ENCODE assay signal across 23 mouse cellular contexts in genomic region chr1:119570134-119570533, GRCm38 (mm10).
"Had no signal": no experiment of that assay in that cellular context is flagged by ENCODE, and none has a peak within 500 bp of the region (broad histone marks: within the 10 kb centered on the region; RNA-seq: fewer than 3 reads in every experiment).

No protein-coding gene starts in this region.

- H3K9ac ChIP-seq: intestine, embryonic 15.5 days; kidney, embryonic 15.5 days; limb, embryonic 12.5 days; limb, embryonic 15.5 days; lung, embryonic 14.5 days; midbrain, embryonic 13.5 days; neural tube, embryonic 13.5 days had no signal

- H3K4me1 ChIP-seq: intestine, embryonic 15.5 days; kidney, embryonic 15.5 days; limb, embryonic 12.5 days; limb, embryonic 15.5 days; midbrain, embryonic 10.5 days; midbrain, embryonic 13.5 days; neural tube, embryonic 13.5 days had no signal

- H3K27me3 ChIP-seq: intestine, embryonic 15.5 days; kidney, embryonic 15.5 days; limb, embryonic 12.5 days; limb, embryonic 15.5 days; midbrain, embryonic 13.5 days; neural tube, embryonic 13.5 days had no signal

- H3K4me2 ChIP-seq: intestine, embryonic 15.5 days; kidney, embryonic 15.5 days; limb, embryonic 12.5 days; limb, embryonic 15.5 days; lung, embryonic 14.5 days; midbrain, embryonic 13.5 days; neural tube, embryonic 13.5 days had no signal

- ATAC-seq: intestine, embryonic 15.5 days; lung, postnatal 0 days; midbrain, embryonic 13.5 days; midbrain, embryonic 16.5 days had no signal

- DNase-seq: kidney, adult 11 months; kidney, adult 8-10 months; kidney, postnatal 10 days; kidney, postnatal 36 days; layer of hippocampus, postnatal 36 days; left cerebral cortex, postnatal 4 days; lung, embryonic 14.5 days; retina, postnatal 1 day; thymus, adult 2 months; thymus, postnatal 14 days; thymus, postnatal 4 days had no signal

- H3K9me3 ChIP-seq: intestine, embryonic 15.5 days; kidney, embryonic 15.5 days; limb, embryonic 12.5 days; limb, embryonic 15.5 days; midbrain, embryonic 10.5 days; midbrain, embryonic 13.5 days; neural tube, embryonic 13.5 days had no signal

- H3K27ac ChIP-seq: intestine, embryonic 15.5 days; kidney, embryonic 15.5 days; left cerebral cortex, adult 2 months; limb, embryonic 12.5 days; limb, embryonic 15.5 days; macrophage; midbrain, embryonic 10.5 days; midbrain, embryonic 13.5 days; neural tube, embryonic 13.5 days had no signal

- H3K4me3 ChIP-seq: intestine, embryonic 15.5 days; kidney, embryonic 15.5 days; left cerebral cortex, adult 2 months; limb, embryonic 12.5 days; limb, embryonic 15.5 days; midbrain, embryonic 10.5 days; midbrain, embryonic 13.5 days; myocyte; neural tube, embryonic 13.5 days had no signal

- H3K36me3 ChIP-seq: intestine, embryonic 15.5 days; limb, embryonic 15.5 days had no signal
